Mouse (Mus musculus) adrenal gland, adult (tissue): Measurements from ENCODE around the gene Olfr585.

Source experiments
- DNase-seq, 2 experiments: peaks; one replicate each; pipeline ENCODE4 v3.0.0; 2022 to 2023; ENCODE audit warnings: low spot score in 1 of 2; ENCODE audit not compliant: inconsistent age in 2 of 2

Olfr585 gene

GRCm38 (mm10) chr7:103097420-103097819 lies at the start of gene Olfr585:
Gene Olfr585, plus strand, starts transcription at chr7:103097720.
- DNase-seq: no peak

DNA sequence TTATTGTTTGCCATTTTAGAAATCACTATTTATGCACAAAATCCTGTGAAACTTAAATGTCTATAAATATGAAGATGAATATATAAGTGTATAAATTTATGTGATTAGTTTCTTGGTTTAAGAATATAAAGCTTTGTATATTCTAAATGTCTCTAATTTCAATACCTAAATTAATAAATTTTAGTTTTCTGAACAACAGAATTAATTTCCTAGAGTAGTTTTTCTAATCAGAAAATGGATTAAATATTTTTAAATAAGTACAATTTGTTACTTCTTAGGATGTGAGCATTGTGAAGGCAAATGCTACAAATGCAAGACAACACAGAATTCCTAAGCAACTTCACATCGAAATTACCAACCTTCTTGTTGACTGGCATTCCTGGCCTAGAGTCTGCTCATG lies 46.5 kb upstream of the Olfr585 start, which contains the start of gene Olfr583:
Olfr583 (plus strand) TSS at position 301 of the 400 bp plus-strand sequence.
- DNase-seq: no peak

- no peak for DNase-seq
Measured at GRCm38 (mm10) chr7:103081585-103081984, 15.9 kb upstream of the Olfr585 start, which contains the start of gene Olfr584. Gene Olfr584, plus strand, starts transcription at chr7:103081885.

GRCm38 (mm10) chr7:103119406-103119805 lies 21.9 kb downstream of the Olfr585 start:
- DNase-seq: peak in 1 of 2 experiments; percentile 20

DNA sequence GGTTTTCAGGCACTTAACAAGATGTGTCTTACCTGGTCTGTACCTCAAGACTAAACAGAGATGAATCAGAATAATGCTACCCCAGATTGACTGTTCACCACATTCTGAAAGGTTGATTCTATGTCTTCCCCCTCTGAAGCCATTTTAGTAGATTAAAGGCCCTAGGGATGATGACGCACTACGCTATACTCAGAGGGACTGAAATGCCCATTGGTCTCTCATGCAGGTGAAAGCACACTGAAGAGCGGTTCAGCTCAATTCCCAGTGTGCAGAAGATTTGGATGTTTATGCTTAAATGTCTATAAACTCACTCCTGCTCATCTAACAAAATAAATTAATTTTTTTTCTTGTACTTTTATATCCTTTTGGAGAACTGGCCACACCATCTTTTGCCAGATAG lies 28.0 kb downstream of the Olfr585 start, which contains the start of gene Olfr586:
Olfr586 (minus strand) TSS at position 101 of the 400 bp plus-strand sequence.
- no peak for DNase-seq

DNA sequence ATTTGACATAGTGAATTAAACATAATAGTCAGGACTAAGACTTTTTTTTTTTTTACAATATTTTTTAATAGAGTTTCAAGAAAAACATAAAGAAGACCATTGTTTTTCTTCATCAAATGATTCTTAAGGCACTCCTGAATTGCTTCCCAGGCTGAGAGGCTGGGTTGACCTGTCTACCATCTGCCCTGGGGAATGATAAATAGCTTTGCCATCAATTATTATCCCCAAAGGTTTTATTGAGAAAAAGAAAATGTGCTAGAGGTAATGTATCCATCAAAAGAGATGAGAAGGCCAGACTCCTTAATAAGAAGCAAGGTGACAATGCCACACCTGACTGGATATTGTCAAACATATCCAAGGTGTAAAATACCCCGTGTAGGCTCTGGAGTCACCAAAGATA lies 43.1 kb downstream of the Olfr585 start, which contains the start of gene Olfr588-ps1:
Olfr588-ps1 (plus strand) TSS at position 301 of the 400 bp plus-strand sequence.
- no peak for DNase-seq
